ENCODE assay signal across 17 mouse cellular contexts in the genomic region with DNA sequence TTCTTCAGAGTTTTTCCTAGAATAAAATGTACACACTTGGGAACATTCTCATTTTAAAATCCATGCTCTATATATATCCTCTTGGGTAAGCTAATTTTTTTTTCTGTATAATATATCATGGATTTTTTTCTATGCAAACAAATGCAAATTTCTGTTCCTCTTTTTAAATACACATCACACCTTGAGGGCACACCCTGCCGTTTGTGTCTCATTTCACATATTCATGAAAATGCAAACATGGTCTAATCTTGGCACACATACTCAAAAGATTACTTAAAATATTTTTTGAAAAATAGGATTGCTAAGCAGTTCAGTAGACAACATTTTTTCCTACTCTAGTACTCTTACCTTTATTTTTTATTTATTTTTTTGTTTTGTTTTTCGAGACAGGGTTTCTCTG.
"Had no signal": no experiment of that assay in that cellular context is flagged by ENCODE, and none has a peak within 500 bp of the region (broad histone marks: within the 10 kb centered on the region; RNA-seq: fewer than 3 reads in every experiment).

No protein-coding gene starts in this region.

- H3K27me3 ChIP-seq: neural tube, embryonic 12.5 days; neural tube, embryonic 13.5 days; neural tube, embryonic 15.5 days; stomach, embryonic 15.5 days had no signal

- H3K4me1 ChIP-seq: neural tube, embryonic 12.5 days; neural tube, embryonic 13.5 days; neural tube, embryonic 15.5 days; stomach, embryonic 15.5 days had no signal

- H3K9me3 ChIP-seq: neural tube, embryonic 12.5 days; neural tube, embryonic 13.5 days; neural tube, embryonic 15.5 days; stomach, embryonic 15.5 days had no signal

- DNase-seq: retina, postnatal 1 day; right cerebral cortex, adult 18-20 months; right cerebral cortex, postnatal 14 days; right cerebral cortex, postnatal 25 days; right cerebral cortex, postnatal 4 days; spleen, adult 18-20 months; thymus, adult 18-20 months; thymus, adult 2 months; thymus, postnatal 14 days; thymus, postnatal 25 days; thymus, postnatal 36 days; thymus, postnatal 4 days had no signal

- H3K9ac ChIP-seq: neural tube, embryonic 12.5 days; neural tube, embryonic 13.5 days; neural tube, embryonic 15.5 days; stomach, embryonic 15.5 days had no signal

- H3K36me3 ChIP-seq: neural tube, embryonic 12.5 days; neural tube, embryonic 13.5 days; neural tube, embryonic 15.5 days; stomach, embryonic 15.5 days had no signal

- H3K27ac ChIP-seq: neural tube, embryonic 12.5 days; neural tube, embryonic 13.5 days; neural tube, embryonic 15.5 days; stomach, embryonic 15.5 days; stomach, postnatal 0 days had no signal

- H3K4me3 ChIP-seq: neural tube, embryonic 12.5 days; neural tube, embryonic 13.5 days; neural tube, embryonic 15.5 days; stomach, embryonic 15.5 days had no signal
